Mouse (Mus musculus) frontal cortex, postnatal 36 days (tissue): ENCODE measurements around the gene Marc2.

Source experiments
- DNase-seq, 2 experiments: peaks; one replicate each; pipeline ENCODE4 v3.0.0; 2022; ENCODE audit warnings: low spot score in 2 of 2

Marc2 gene

DNA sequence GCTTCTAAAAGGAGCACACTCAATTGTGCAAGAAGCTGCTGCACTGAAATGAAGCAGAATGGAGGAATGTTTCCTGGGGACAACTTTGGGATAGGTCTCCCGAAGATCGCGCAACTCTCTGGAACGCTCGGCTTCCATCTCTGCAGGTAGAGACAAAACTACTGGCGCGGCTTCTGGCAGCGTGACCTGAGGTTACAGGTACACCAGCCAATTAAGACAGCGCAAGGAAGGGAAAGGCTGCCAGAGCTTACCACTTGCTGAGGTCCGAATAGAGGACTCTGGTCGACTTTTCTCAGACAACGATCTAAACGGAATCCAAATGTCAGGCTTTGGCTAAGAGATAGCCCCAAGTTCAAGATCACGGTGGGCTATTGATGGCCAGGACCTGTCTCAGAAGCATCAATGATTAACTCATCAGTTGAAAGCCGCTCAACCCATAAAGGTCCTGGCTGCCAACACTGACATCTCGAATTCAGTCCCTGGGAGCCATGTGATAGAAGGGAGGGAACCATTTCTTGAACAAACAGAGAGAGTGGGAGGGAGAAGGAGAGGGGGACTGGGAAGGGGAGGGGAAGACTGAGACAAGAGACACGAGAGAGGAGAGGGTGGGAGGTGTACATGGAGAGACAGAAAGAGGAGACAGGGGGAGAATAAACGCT is at the start of gene Marc2:
Gene Marc2 (minus strand): TSS at position 360 of the 659 bp plus-strand sequence.
- no peak for DNase-seq

DNA sequence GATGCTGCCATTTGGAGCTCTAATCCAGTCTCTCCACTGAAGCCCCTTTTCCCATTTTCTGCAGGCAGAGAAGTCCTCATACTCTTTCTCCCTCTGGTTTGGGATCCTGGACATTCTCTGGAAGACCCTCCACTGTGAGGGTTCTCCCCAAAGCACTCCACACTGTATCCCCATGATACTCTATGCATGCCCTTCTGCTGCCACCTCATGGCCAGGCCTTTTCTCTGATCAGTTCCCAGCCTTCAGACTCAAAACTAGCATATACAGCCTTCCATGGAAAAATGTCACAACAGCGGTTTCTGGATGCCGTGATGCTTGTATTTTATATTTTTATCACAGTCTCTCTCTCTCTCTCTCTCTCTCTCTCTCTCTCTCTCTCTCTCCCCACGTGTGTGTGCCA is 45.7 kb upstream of the Marc2 start:
- DNase-seq, result no peak

DNA sequence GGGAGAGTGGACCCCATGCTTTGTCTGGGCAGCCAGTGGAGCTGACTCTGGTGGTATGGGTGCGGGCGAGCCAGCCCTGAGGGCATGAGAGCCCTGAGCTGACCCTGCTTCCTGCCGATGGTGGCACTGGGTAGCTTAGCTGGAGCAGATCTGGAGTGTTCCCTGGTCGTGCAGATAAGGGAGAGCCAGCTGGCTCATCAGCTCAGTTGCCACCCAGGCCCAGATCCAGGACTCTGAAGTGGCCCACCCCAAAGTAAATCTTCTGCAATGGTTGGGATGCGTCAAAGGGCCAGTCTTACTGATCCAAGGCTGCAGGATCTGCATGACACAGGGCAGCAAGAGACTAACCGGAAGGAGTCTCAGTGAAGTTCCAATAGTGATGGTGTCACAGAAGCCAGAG is 43.2 kb upstream of the Marc2 start:
- no peak for DNase-seq

GRCm38 (mm10) chr1:184886160-184886559 is 39.9 kb upstream of the Marc2 start:
- DNase-seq, result no peak

DNA sequence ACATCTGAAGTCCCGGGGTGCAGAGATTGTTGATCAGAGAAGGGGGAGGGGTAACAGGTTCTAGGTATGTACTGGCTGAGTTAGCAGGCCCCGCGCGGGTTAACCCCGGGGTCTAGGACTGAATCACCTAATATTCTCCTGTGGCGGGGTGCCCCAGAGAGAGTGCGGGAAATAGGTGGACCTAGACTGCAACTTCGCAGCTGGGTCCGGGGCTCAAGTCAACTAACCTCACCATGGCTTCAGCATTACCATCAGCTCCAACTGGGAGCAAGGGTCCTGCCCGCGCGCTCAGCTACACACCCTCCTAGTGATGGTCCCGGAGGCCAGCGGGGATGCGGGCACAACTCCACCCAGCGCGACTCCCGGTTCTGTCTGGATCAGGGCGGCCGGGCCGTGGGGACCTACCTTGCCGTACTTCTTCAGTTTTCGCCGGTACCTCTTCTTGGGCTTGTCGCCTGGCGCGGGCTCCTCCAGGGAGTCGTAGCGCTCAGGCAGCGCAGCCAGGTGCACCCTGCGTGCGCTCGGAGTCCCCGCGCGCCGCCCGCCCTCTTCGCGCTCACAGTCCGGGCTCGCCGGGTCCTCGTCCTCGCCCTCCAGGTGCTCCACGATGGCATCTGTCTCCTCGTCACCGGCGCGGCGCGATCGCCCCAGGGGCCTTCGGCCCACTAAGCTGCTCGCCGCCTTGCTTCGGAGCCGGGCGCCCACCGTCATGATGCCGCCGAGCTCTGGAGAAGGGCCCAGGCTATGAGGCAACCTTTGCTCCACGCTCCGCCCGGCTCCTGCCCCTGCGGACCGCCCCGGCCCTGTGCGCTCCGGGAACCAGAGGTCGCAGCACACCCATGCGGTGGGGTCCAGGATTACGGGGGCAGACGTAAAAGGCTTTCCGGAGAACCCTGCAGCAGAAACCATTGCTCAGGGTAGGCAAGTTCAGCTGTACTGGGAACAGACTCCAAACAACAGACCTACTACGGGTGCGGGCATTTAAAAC is 36.3 kb upstream of the Marc2 start, which contains the start of gene C130074G19Rik:
Gene C130074G19Rik (minus strand): TSS at position 938 of the 988 bp plus-strand sequence.
- DNase-seq, result peak in 1 of 2 experiments; percentile 38

DNA sequence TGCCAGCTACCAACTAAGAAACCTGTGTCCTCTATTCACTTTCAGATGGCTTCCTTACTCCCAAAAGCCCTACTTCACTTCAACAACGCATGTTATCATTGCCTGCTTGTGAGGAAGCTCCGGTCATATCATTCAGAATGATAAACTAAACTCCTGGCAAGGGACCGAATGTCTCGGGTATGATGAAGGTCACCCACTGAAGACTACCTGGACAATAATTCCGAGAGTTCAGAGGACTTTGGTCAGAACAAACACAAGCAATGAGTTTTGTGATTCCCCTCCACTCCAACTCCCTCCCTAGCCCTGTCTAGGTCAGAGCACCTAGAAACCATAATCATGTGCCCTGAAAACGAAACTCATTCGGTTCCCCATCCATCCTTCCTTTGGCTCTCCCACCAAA is 35.6 kb upstream of the Marc2 start:
- no peak for DNase-seq

GRCm38 (mm10) chr1:184881211-184881610 is 35.0 kb upstream of the Marc2 start:
- DNase-seq, result no peak

- DNase-seq, result no peak
Observed at GRCm38 (mm10) chr1:184878860-184879259, 32.6 kb upstream of the Marc2 start.

DNA sequence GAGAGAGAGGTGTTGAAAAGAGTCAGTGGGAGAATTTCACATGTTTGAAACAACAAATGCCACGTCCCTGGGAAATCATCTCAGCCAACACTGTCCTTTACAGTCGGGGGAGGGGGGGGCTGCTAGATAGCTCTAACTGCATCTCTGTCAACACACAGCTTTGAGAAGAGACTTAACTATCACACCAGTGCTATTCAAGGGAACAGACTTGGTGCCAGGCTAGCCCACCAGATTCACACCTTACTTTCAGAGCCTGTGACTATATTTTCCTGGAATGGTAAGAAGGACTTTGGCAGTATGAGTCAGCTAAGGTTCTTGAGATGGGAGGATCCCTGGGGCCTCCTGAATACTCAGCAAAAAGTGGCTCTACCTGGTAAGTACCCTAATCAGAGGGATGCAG is 31.1 kb upstream of the Marc2 start:
- DNase-seq, result peak in 1 of 2 experiments; percentile 81

DNA sequence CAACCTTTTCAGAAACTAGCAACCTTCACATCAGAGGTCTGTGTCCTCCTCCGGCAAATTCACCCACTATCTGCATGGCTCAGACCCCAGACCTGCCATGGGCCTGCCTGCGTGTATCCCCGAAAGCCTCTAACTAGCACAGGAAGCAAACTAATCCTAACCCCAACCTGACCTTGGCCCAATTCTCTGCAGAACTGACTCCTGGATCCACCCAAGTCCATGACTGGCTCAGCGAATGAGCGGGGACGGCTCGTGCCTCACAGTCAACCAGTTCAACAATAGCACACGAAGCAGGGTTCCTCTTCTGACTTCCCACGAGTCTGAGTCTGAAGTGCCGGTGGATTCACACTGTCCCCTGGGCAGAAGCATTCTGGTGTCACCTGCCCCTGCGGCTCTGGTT is 27.7 kb upstream of the Marc2 start:
- DNase-seq, result no peak

DNA sequence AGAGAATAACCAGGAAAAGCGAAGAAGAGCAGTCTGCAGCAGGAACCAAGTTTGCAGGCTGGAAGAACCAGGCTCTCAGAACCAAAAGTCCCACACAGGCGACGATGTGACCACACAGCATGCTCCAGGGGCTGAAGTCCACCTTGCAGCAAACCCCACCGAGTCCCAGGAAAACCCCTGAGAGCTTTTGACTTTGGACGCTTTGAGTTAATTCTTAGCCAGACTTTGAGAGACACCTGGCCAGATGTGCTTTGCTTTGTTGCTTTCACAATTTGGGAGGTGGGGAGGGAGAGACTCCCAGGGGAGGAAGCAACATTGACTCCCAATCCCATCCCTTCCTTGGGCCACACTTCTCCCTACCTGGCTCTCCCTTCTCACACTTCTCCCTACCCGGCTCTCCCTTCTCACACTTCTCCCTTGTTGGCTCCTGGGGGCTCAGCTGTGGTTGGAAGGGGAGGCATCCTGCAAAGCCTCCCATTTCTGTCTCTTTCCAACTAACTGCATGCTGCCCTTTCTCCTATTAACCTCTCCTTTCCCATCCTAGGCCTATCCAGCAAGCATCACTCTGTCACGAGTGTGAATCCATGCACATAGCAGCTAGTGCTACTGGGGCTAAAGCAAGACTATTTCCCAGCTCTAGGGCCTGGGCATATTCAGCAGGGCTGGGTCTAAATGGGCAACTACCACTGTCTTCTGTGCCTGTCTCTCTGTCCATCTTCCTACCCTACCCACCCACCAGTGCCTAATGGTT is 26.0 kb upstream of the Marc2 start:
- DNase-seq, result no peak

GRCm38 (mm10) chr1:184871506-184871905 is 25.3 kb upstream of the Marc2 start:
- no peak for DNase-seq

- DNase-seq, result no peak
Observed at GRCm38 (mm10) chr1:184870646-184871385, 24.6 kb upstream of the Marc2 start.

DNA sequence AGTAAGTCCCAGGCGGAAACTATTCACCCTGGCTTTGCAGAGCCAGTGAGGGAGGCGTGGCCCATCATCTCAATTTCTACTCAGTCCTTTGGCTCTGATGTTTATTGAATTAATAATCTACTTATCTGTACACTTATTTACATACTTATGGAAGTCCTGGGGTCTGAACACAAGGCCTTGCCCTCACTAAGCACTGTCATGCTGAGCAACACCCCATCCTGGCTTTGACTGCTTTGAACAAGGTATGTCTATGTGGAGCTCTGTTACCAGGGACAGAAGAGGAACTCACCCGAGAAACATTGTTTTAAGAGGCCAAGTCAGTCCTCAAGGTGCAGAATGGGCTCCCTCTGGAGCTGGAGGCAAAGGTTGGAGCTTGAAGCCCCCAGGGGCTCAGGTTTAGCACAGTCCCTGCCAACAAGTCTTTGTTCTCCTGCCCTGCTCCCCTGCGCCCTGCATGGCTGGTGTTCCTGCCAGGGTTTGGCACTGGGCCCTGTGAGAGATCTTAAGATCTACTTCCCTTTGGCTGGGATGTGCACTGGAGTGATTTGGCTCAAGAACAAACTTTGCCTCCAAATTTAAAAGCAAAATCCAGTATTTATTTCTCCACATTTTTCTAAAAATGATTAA is 23.8 kb upstream of the Marc2 start:
- DNase-seq, result no peak

DNA sequence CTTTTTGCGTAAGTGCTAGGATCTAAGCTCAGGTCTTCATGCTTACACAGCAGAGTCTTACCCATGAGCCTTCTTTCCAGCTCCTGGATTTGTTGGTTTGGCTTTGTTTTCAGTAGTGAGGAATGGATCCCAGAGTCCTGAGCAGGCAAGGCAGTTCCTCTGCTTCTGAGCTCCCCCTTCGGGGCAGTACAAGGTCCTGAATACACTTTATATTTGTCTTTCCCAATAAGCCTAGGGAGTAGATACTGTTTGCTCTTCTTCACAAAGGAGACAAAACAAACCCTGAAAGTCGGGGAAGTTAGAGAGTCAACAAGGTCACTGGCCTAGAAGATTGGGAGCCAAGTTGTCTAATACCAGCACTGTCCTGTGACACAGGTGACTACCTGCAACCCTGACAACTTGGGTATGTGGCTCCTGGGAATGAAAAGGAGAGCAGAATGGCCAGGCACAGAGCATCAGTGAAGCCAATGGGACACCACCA is 21.4 kb upstream of the Marc2 start:
- DNase-seq, result no peak

GRCm38 (mm10) chr1:184864381-184864801 is 18.1 kb upstream of the Marc2 start:
- no peak for DNase-seq

DNA sequence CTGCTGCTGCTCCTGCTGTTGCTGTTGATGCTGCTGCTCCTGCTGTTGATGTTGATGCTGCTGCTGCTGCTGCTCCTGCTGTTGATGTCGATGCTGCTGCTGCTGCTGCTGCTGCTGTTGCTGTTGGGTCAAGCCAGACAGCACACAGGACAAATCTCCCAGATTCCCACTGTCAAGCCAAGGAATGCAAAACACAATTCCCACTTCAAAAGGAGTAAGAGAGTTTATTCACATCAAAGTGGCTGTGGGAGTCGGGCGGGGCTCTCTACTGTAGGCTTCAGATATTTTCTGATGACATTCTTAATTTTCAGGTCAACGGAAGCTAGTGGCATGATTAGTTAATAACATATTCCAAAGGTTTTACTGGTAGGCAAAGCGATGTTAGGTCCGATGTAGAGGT is 16.4 kb upstream of the Marc2 start:
- DNase-seq, result no peak

GRCm38 (mm10) chr1:184861551-184861950 is 15.3 kb upstream of the Marc2 start:
- DNase-seq, result no peak

GRCm38 (mm10) chr1:184860276-184860675 is 14.0 kb upstream of the Marc2 start:
- no peak for DNase-seq

DNA sequence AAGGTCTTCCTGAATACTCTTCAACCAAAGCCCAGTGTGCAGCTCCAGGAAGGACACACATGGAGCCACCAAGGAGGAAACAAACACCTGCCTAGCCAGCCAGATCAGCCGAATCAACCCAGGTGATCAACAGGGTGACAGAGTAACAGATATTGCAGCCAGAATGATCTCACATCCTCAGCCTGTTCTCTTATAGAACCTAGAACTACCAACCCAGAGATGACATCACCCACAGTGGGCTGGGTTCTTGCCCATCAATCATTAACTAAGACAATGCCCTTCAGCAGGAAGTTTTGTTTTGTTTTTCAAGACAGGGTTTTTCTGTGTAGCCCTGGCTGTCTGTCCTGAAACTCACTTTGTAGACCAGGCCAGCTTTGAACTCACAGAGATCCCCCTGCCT is 12.0 kb upstream of the Marc2 start:
- no peak for DNase-seq

DNA sequence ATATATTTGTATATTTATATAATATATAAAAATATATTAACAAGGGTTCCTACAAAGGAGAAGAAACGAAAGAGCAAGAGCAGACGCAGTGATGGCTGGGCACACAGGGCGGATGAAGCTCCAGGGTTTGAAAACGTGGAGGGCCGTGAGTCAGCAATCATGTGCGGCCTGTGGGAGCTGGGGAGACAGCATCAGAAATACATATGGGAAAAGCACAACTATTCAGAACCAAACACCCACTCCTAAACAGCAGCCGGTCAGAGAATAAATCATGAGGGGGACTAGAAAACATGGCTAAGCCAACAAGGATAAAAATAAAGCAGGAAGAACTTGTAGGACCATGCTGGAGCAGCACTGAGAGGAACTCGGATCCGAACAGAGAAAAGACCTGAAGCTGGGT is 11.0 kb upstream of the Marc2 start:
- peak; percentile 28 to 41 for DNase-seq
